Mouse (Mus musculus): ENCODE data around the gene Ezh1. TPM values are rescaled to one million over a fixed set of nuclear protein-coding genes. Genes with fewer than 3 reads are reported as not detected.

Ezh1 gene
- polyA plus RNA-seq, 1 experiment from 2014 or later, result 11.2 TPM

- no peak overlapping the region for H3K4me3 ChIP-seq
These were observed 33.6 kb downstream of the Ezh1 start for GRCm38 (mm10) chr11:101192646-101193045.

GRCm38 (mm10) chr11:101191919-101192470, 34.3 kb downstream of the Ezh1 start:
- DNase-seq (ENCODE audit: low spot score), result no peak
- no peaks in the 10 kb centered on the region for H3K9me3 ChIP-seq (replicated peaks)
- H3K4me3 ChIP-seq, result no peak overlapping the region
- 87% methylated on average over 4 of the region's 4 CpGs for WGBS
- H3K4me1 ChIP-seq, result peaks cover 45% of the 10 kb centered on the region
- peak overlapping the region; percentile 77 for H3K27ac ChIP-seq (replicated peaks)
- H3K36me3 ChIP-seq, result peaks cover 15% of the 10 kb centered on the region
- H3K27me3 ChIP-seq (ENCODE audit: low read depth, poor library complexity, severe bottlenecking), result no peaks in the 10 kb centered on the region

More at GRCm38 (mm10) chr11:101192646-101193045, 33.6 kb downstream of the Ezh1 start:
- H3K4me1 ChIP-seq, result peaks cover 45% of the 10 kb centered on the region
- 90% methylated on average over 6 of the region's 6 CpGs for WGBS
- DNase-seq (ENCODE audit: low spot score), result no peak
- H3K36me3 ChIP-seq, result peaks cover 21% of the 10 kb centered on the region
- no peaks in the 10 kb centered on the region for H3K27me3 ChIP-seq (ENCODE audit: low read depth, poor library complexity, severe bottlenecking)
- H3K27ac ChIP-seq (replicated peaks), result no peak overlapping the region
- H3K9me3 ChIP-seq (replicated peaks), result no peaks in the 10 kb centered on the region

- Histone ChIP-seq H3K4me3 (no peak overlapping the region), H3K9me3 (replicated peaks) (no peaks in the 10 kb centered on the region), H3K27me3 (ENCODE audit: low read depth, poor library complexity, severe bottlenecking) (no peaks in the 10 kb centered on the region), H3K27ac (replicated peaks) (peak overlapping the region; percentile 77), H3K4me1 (peaks cover 45% of the 10 kb centered on the region), H3K36me3 (peaks cover 7% of the 10 kb centered on the region; the same call in 1 of the 2 replicates)
- WGBS, result 55% methylated on average over 17 of the region's 17 CpGs
- no peak for DNase-seq (ENCODE audit: low spot score)
These were observed 35.1 kb downstream of the Ezh1 start for GRCm38 (mm10) chr11:101190913-101191907.

- Histone ChIP-seq H3K9me3 (replicated peaks) (no peaks in the 10 kb centered on the region), H3K4me3 (peak overlapping the region; percentile 3; the same call in 1 of the 2 replicates), H3K27me3 (ENCODE audit: low read depth, poor library complexity, severe bottlenecking) (no peaks in the 10 kb centered on the region), H3K36me3 (peaks cover 7% of the 10 kb centered on the region; the same call in 1 of the 2 replicates), H3K27ac (replicated peaks) (peak overlapping the region; percentile 77), H3K4me1 (peaks cover 45% of the 10 kb centered on the region)
- DNase-seq (ENCODE audit: low spot score), result no peak
- WGBS, result 55% methylated on average over 8 of the region's 8 CpGs
These were observed 35.9 kb downstream of the Ezh1 start for GRCm38 (mm10) chr11:101190181-101190912.

GRCm38 (mm10) chr11:101189495-101190180, 36.6 kb downstream of the Ezh1 start:
- peak overlapping the region; percentile 77 for H3K27ac ChIP-seq (replicated peaks)
- H3K36me3 ChIP-seq, result 0 out of 2 replicates have a peak, but pooled peaks cover 6% of the 10 kb centered on the region
- H3K27me3 ChIP-seq (ENCODE audit: low read depth, poor library complexity, severe bottlenecking), result no peaks in the 10 kb centered on the region
- WGBS, result 12% methylated on average over 6 of the region's 6 CpGs
- peak; percentile 64 for DNase-seq (ENCODE audit: low spot score)
- H3K9me3 ChIP-seq (replicated peaks), result no peaks in the 10 kb centered on the region
- H3K4me3 ChIP-seq, result peak overlapping the region; percentile 3; the same call in 1 of the 2 replicates
- peaks cover 45% of the 10 kb centered on the region for H3K4me1 ChIP-seq

- DNase-seq (ENCODE audit: low spot score), result no peak
- Histone ChIP-seq H3K27ac (replicated peaks) (peak overlapping the region; percentile 77), H3K9me3 (replicated peaks) (no peaks in the 10 kb centered on the region), H3K4me3 (no peak overlapping the region), H3K4me1 (peaks cover 52% of the 10 kb centered on the region), H3K36me3 (0 out of 2 replicates have a peak, but pooled peaks cover 4% of the 10 kb centered on the region), H3K27me3 (ENCODE audit: low read depth, poor library complexity, severe bottlenecking) (peaks cover 6% of the 10 kb centered on the region; the same call in 1 of the 2 replicates)
- WGBS, result 87% methylated on average over 11 of the region's 11 CpGs
These were observed 38.0 kb downstream of the Ezh1 start for GRCm38 (mm10) chr11:101188166-101188805.

- H3K9me3 ChIP-seq (replicated peaks), result no peaks in the 10 kb centered on the region
- WGBS, result 94% methylated on average over 5 of the region's 5 CpGs
- peaks cover 55% of the 10 kb centered on the region for H3K4me1 ChIP-seq
- H3K36me3 ChIP-seq, result 0 out of 2 replicates have a peak, but pooled peaks cover under 1% of the 10 kb centered on the region
- H3K4me3 ChIP-seq, result no peak overlapping the region
- no peak for DNase-seq (ENCODE audit: low spot score)
- no peak overlapping the region for H3K27ac ChIP-seq (replicated peaks)
- peaks cover 13% of the 10 kb centered on the region; the same call in 1 of the 2 replicates for H3K27me3 ChIP-seq (ENCODE audit: low read depth, poor library complexity, severe bottlenecking)
These were observed 38.7 kb downstream of the Ezh1 start for GRCm38 (mm10) chr11:101187541-101187940.

- Histone ChIP-seq H3K4me1 (peaks cover 50% of the 10 kb centered on the region), H3K9me3 (replicated peaks) (no peaks in the 10 kb centered on the region), H3K36me3 (no peaks in the 10 kb centered on the region), H3K27ac (replicated peaks) (no peak overlapping the region), H3K4me3 (no peak overlapping the region), H3K27me3 (ENCODE audit: low read depth, poor library complexity, severe bottlenecking) (peaks cover 20% of the 10 kb centered on the region; the same call in 1 of the 2 replicates)
- 88% methylated on average over 27 of the region's 27 CpGs for WGBS
- DNase-seq (ENCODE audit: low spot score), result no peak
These were observed 39.6 kb downstream of the Ezh1 start for GRCm38 (mm10) chr11:101186526-101187247.

GRCm38 (mm10) chr11:101185441-101185840, 40.8 kb downstream of the Ezh1 start:
- WGBS, result 91% methylated on average over 4 of the region's 4 CpGs
- Histone ChIP-seq H3K4me3 (no peak overlapping the region), H3K27me3 (ENCODE audit: low read depth, poor library complexity, severe bottlenecking) (peaks cover 24% of the 10 kb centered on the region), H3K9me3 (replicated peaks) (no peaks in the 10 kb centered on the region), H3K4me1 (peaks cover 40% of the 10 kb centered on the region), H3K27ac (replicated peaks) (no peak overlapping the region), H3K36me3 (no peaks in the 10 kb centered on the region)
- DNase-seq (ENCODE audit: low spot score), result no peak

GRCm38 (mm10) chr11:101184984-101185383, 41.3 kb downstream of the Ezh1 start:
- no peak overlapping the region for H3K4me3 ChIP-seq
- peaks cover 28% of the 10 kb centered on the region for H3K27me3 ChIP-seq (ENCODE audit: low read depth, poor library complexity, severe bottlenecking)
- peaks cover 38% of the 10 kb centered on the region for H3K4me1 ChIP-seq
- WGBS, result 92% methylated on average over 12 of the region's 12 CpGs
- H3K9me3 ChIP-seq (replicated peaks), result no peaks in the 10 kb centered on the region
- H3K27ac ChIP-seq (replicated peaks), result no peak overlapping the region
- H3K36me3 ChIP-seq, result no peaks in the 10 kb centered on the region
- no peak for DNase-seq (ENCODE audit: low spot score)
